Mouse (Mus musculus): ENCODE results near the gene Vmn2r16. TPM values are rescaled to one million over a fixed set of nuclear protein-coding genes. Genes with fewer than 3 reads are reported as not detected.

Vmn2r16 gene
- not detected in 2 replicates for total RNA-seq (2014; fragmentation: Nextera tagmentation)
- total RNA-seq (2017), result not detected in 2 replicates

DNA sequence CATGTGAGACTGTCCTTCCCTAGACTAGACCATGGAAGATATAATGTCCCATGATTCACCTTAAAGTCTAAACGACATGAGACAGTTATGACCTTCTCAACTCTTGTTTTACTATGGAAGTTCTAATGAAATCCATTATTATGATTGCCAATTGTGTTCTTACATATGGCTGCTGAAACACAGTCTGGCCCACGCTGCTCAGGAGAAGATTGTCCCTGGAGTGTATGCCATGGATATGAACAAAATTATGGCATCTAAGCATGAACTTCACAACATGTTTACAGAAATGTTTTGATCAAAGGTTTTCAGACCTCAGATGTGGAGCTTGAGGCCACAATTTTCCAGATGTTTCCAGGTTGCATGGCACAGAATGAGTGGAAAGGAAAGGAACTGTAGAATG is at the start of gene Vmn2r16:
Vmn2r16 (plus strand) TSS at position 301 of the 400 bp plus-strand sequence.
- no peak for ATAC-seq (replicated peaks; ENCODE audit: poor library complexity, severe bottlenecking)

GRCm38 (mm10) chr5:109294655-109295054 is 35.3 kb upstream of the Vmn2r16 start:
- no peak for ATAC-seq (replicated peaks; ENCODE audit: poor library complexity, severe bottlenecking)

- ATAC-seq (replicated peaks; ENCODE audit: poor library complexity, severe bottlenecking), result no peak
These were observed 32.4 kb upstream of the Vmn2r16 start, which contains the start of gene Vmn2r15 for GRCm38 (mm10) chr5:109297544-109297943. Vmn2r15 (minus strand) TSS chr5:109297644.

DNA sequence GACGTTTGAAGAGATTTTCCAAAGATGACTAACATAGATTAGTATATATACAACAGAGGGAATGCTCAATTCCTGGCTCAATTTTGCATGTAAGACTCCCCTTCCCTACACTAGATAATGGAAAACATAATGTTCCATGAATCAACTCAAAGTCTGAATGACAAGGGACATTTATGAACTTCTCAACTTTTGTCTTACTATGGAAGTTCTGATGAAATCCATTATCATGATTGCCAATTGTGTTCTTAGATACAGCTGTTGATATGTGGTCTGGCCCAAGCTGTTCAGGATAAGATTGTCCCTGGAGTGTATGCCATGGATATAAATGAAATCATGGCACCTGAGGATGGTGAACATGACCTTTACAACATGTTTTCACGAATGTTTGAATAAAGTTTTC is 89.4 kb downstream of the Vmn2r16 start, which contains the start of gene Vmn2r17:
Vmn2r17 (plus strand) TSS at position 301 of the 400 bp plus-strand sequence.
- ATAC-seq (replicated peaks; ENCODE audit: poor library complexity, severe bottlenecking), result no peak

Other genes with a start within 250 kb of the Vmn2r16 start
- gene Vmn2r12, start 232.2 kb upstream of the Vmn2r16 start, total RNA-seq (2014; fragmentation: Nextera tagmentation), result not detected in 2 replicates
- gene Vmn2r12, start 232.2 kb upstream of the Vmn2r16 start, total RNA-seq (2017), result not detected in 2 replicates
- gene Vmn2r13, start 138.0 kb upstream of the Vmn2r16 start, total RNA-seq (2014; fragmentation: Nextera tagmentation), result not detected in 2 replicates
- not detected in 2 replicates for gene Vmn2r13, start 138.0 kb upstream of the Vmn2r16 start, total RNA-seq (2017)
- gene Vmn2r14, start 105.5 kb upstream of the Vmn2r16 start, total RNA-seq (2014; fragmentation: Nextera tagmentation), result not detected in 2 replicates
- not detected in 2 replicates for gene Vmn2r14, start 105.5 kb upstream of the Vmn2r16 start, total RNA-seq (2017)
- not detected in 2 replicates for gene Vmn2r15, start 32.5 kb upstream of the Vmn2r16 start, total RNA-seq (2014; fragmentation: Nextera tagmentation)
- not detected in 2 replicates for gene Vmn2r15, start 32.5 kb upstream of the Vmn2r16 start, total RNA-seq (2017)
- gene Vmn2r17, start 89.5 kb downstream of the Vmn2r16 start, total RNA-seq (2014; fragmentation: Nextera tagmentation), result not detected in 2 replicates
- gene Vmn2r17, start 89.5 kb downstream of the Vmn2r16 start, total RNA-seq (2017), result not detected in 2 replicates
- gene Crlf2, start 228.8 kb downstream of the Vmn2r16 start, total RNA-seq (2014; fragmentation: Nextera tagmentation), result 7.5 and 25.7 TPM in 2 replicates
- 18.1 and 23.7 TPM in 2 replicates for gene Crlf2, start 228.8 kb downstream of the Vmn2r16 start, total RNA-seq (2017)